Mouse (Mus musculus) liver, embryonic 14.5 days (tissue): ENCODE results near the gene Stk35. TPM values are rescaled to one million over a fixed set of nuclear protein-coding genes. Genes with fewer than 3 reads are reported as not detected.

Experiments
- ATAC-seq: fragments of 200-750 bp; cut with Nextera tagmentation; 2 replicates; pipeline ENCODE4 v1.8.0; 2017; ENCODE audit warnings: moderate number of reproducible peaks, mild to moderate bottlenecking, moderate library complexity; ENCODE audit not compliant: insufficient read depth
- DNase-seq, 3 experiments: peaks; one replicate each; pipeline ENCODE4 v3.0.0-alpha.2; 2012 to 2013; ENCODE audit warnings: low read depth in 3 of 3, low spot score in 3 of 3
- H3K27ac ChIP-seq: fragments of 300-500 bp; sonication (generic); 2 replicates; pipeline ENCODE4 v1.5.1; 2014; ENCODE audit warnings: moderate library complexity, mild to moderate bottlenecking, control low read depth, inconsistent platforms
- H3K27me3 ChIP-seq: fragments of 300-500 bp; sonication (generic); 2 replicates; pipeline ENCODE4 v1.6.1; 2014; ENCODE audit warnings: mild to moderate bottlenecking, low read length, moderate library complexity; ENCODE audit not compliant: control insufficient read depth, insufficient read depth
- H3K36me3 ChIP-seq: fragments of 300-500 bp; sonication (generic); replicated peaks from 2 replicates; pipeline ENCODE4 v1.6.1; 2014; ENCODE audit warnings: low read depth; ENCODE audit not compliant: control insufficient read depth, insufficient read depth
- H3K4me1 ChIP-seq, 2 experiments: fragments of 200-500 bp in 1 of 2; fragments of 300-500 bp in 1 of 2; sonication (generic) in 1 of 2; replicated peaks; 2 replicates each; pipeline ENCODE4 v1.6.1; 2012 to 2014; ENCODE audit warnings: antibody characterized with exemption in 1 of 2, inconsistent platforms in 1 of 2, low read length in 1 of 2; ENCODE audit not compliant: control insufficient read depth in 2 of 2, insufficient read depth in 2 of 2
- H3K4me2 ChIP-seq: fragments of 300-500 bp; sonication (generic); 2 replicates; pipeline ENCODE4 v1.6.1; 2014; ENCODE audit warnings: low read depth, mild to moderate bottlenecking, control low read depth, moderate library complexity
- H3K4me3 ChIP-seq, 2 experiments: fragments of 200-500 bp in 1 of 2; fragments of 300-500 bp in 1 of 2; sonication (generic) in 1 of 2; 2 replicates each; pipeline ENCODE4 v1.5.1; 2012 to 2014; ENCODE audit warnings: low read depth in 2 of 2, low read length in 2 of 2, mild to moderate bottlenecking in 2 of 2, control low read depth in 1 of 2, inconsistent platforms in 1 of 2, moderate library complexity in 1 of 2; ENCODE audit not compliant: insufficient read depth in 1 of 2
- H3K9ac ChIP-seq: fragments of 300-500 bp; sonication (generic); replicated peaks from 2 replicates; pipeline ENCODE4 v1.6.1; 2014; ENCODE audit warnings: mild to moderate bottlenecking, control low read depth, moderate library complexity
- H3K9me3 ChIP-seq: fragments of 300-500 bp; sonication (generic); 2 replicates; pipeline ENCODE4 v1.6.1; 2016; ENCODE audit warnings: low read length, mixed read lengths; ENCODE audit not compliant: control insufficient read depth
- CTCF ChIP-seq: IDR thresholded peaks from 2 replicates; pipeline ENCODE4 v1.5.1; 2016; ENCODE audit warnings: antibody characterized with exemption, low read depth, control low read depth
- EP300 ChIP-seq: IDR thresholded peaks from 2 replicates; pipeline ENCODE4 v1.6.1; 2016; ENCODE audit warnings: antibody characterized with exemption, low read depth
- WGBS: fragments of 180-500 bp; shearing (Covaris S2); extraction: QIAGEN DNeasy Blood & Tissue Kit; methylation state at CpG from one replicate; pipeline ENCODE4 v1.1.7; 2014; ENCODE audit not compliant: insufficient replicate concordance; 5-methylcytosine and 5-hydroxymethylcytosine counted together
- polyA plus RNA-seq, 2 experiments: library from polyadenylated mRNA; depleted of rRNA in 1 of 2; stranded (reverse) in 1 of 2; unstranded in 1 of 2; fragments of >200 nt; fragmentation: Nextera tagmentation in 1 of 2; extraction: Ambion mirVana in 1 of 2; gene quantifications; 2 replicates each; pipeline versions ENCODE4 v1.2.1 to v1.2.3; 2012 to 2014

Stk35 gene
- polyA plus RNA-seq, 2 experiments: 4.9 to 5.8 TPM

DNA sequence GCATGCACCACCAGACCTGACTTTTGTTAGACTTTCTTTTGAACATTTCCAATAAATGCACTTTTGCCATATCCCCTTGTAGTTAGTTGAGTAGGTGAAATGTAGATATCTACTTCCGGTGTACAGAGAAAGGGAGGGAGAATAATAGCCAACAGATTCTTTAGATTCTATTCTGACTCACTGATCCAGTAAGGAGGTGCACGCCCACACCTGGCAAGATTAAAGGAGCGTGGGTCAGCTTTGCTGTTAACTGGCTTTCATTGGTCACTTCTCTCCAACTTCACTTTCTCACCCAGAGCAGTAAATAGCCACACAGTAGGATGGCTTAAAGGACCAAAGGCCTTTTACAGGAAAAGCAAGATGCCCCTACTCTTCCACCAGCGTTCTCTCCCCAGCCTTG, 32.7 kb downstream of the Stk35 start:
- H3K4me2 ChIP-seq: no peak overlapping the region
- H3K27me3 ChIP-seq: no peaks in the 10 kb centered on the region
- TF ChIP-seq CTCF: no peak
- TF ChIP-seq EP300: no peak
- H3K4me1 ChIP-seq: no peaks in the 10 kb centered on the region
- no peaks in the 10 kb centered on the region for H3K9me3 ChIP-seq
- H3K4me3 ChIP-seq: no peak overlapping the region
- 68% methylated on average over 4 of the region's 4 CpGs for WGBS
- H3K27ac ChIP-seq: no peak overlapping the region
- no peaks in the 10 kb centered on the region; the same call in 1 of the 2 replicates for H3K36me3 ChIP-seq
- H3K9ac ChIP-seq: no peak overlapping the region
- DNase-seq: no peak
- no peak for ATAC-seq

DNA sequence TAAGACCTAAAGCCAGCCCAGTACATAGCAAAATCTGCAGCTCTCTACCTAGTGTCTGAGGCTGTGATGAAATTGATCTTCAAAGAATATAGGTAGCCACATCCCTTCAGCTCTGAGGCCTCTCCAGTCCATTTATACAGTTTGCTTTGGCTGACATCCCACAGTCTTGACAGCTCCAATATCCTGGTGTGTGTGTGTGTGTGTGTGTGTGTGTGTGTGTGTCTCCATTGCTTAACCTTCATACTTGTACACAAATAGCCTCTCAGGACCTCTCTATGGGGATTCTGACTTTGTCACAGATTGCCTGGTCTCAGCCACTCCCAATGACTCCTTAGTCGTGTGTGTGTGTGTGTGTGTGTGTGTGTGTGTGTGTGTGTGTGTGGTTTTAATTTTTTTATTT, 33.9 kb downstream of the Stk35 start:
- no peaks in the 10 kb centered on the region for H3K4me1 ChIP-seq
- WGBS: 25% methylated on average over 1 of the region's 1 CpGs
- H3K4me2 ChIP-seq: no peak overlapping the region
- DNase-seq (no peak), ATAC-seq (no peak)
- no peak overlapping the region for H3K9ac ChIP-seq
- TF ChIP-seq CTCF (no peak), EP300 (no peak)
- H3K9me3 ChIP-seq: no peaks in the 10 kb centered on the region
- no peaks in the 10 kb centered on the region for H3K27me3 ChIP-seq
- H3K27ac ChIP-seq: no peak overlapping the region
- no peak overlapping the region for H3K4me3 ChIP-seq
- no peaks in the 10 kb centered on the region for H3K36me3 ChIP-seq

DNA sequence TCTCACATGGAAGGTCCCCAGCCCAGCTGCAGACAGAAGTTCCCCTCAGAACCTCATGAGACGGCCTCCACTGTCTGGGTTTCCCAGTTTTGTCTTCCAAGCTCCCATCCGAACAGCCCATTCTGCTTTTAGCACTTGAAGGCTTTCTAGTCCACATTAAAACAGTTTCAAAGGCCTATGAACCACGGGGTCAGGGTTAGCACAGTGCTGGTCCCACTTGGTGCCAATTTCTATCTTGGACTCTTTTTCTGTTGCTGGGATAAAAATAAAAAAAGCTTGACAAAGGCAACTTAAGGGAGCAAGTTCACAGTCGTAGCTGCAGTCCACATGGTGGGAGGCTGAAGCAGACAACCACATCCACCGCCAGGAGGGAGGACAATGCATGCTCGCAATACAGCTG, 34.6 kb downstream of the Stk35 start:
- Histone ChIP-seq H3K4me2 (no peak overlapping the region), H3K4me1 (no peaks in the 10 kb centered on the region), H3K27me3 (no peaks in the 10 kb centered on the region), H3K36me3 (no peaks in the 10 kb centered on the region), H3K4me3 (no peak overlapping the region), H3K9me3 (no peaks in the 10 kb centered on the region), H3K9ac (no peak overlapping the region), H3K27ac (no peak overlapping the region)
- ATAC-seq: no peak
- TF ChIP-seq EP300 (no peak), CTCF (no peak)
- DNase-seq: no peak
- WGBS: 62% methylated on average over 6 of the region's 6 CpGs

DNA sequence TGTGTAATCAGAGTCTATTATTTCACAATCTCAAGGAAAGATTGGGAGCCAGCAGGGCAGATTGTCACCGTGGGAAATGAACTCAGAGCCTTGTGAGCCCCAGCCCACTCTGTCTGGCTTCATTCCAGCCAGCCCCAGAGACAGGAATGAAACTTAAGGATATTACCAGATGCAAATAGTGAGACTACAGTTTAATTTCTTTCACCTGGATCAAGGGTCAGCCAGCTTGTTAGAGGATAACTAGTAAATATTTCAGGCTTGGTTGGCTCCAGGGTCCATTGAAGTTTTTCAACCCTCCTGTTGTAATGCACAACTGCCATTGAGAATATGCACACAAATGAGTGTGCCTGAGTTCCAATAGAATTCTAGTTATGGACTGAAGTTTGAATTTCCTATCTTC, 36.6 kb downstream of the Stk35 start:
- DNase-seq (no peak), ATAC-seq (no peak)
- Histone ChIP-seq H3K4me2 (no peak overlapping the region), H3K36me3 (no peaks in the 10 kb centered on the region), H3K9me3 (no peaks in the 10 kb centered on the region), H3K4me1 (no peaks in the 10 kb centered on the region), H3K27ac (no peak overlapping the region), H3K9ac (no peak overlapping the region), H3K4me3 (no peak overlapping the region), H3K27me3 (no peaks in the 10 kb centered on the region)
- no peak for TF ChIP-seq CTCF
- no peak for TF ChIP-seq EP300
- WGBS: 33% methylated on average over 1 of the region's 1 CpGs

DNA sequence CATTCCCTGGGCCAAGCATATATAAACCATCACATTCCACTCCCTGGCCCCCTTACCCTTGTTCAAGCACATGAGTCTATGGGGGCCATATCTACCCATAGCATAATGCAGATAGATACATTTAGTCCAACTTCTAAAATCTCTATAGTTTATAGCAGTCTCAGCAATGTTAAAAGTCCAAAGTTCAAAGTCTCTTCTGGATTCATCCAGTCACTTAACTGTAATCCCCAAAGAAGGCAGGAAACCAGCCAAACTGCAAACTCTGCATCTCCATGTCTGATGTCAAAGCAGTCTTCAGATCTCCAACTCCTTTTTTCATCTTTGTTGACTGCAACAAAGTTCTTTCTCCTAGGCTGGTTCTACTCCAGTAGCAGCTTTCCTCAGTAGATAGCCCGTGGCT, 38.0 kb downstream of the Stk35 start:
- H3K27ac ChIP-seq: no peak overlapping the region
- H3K4me1 ChIP-seq: no peaks in the 10 kb centered on the region
- no peak overlapping the region for H3K4me3 ChIP-seq
- TF ChIP-seq EP300: no peak
- no peak for TF ChIP-seq CTCF
- no peaks in the 10 kb centered on the region for H3K9me3 ChIP-seq
- no peaks in the 10 kb centered on the region for H3K27me3 ChIP-seq
- no peak overlapping the region for H3K9ac ChIP-seq
- WGBS: 61% methylated on average over 1 of the region's 1 CpGs
- DNase-seq (no peak), ATAC-seq (no peak)
- no peak overlapping the region for H3K4me2 ChIP-seq
- H3K36me3 ChIP-seq: no peaks in the 10 kb centered on the region

DNA sequence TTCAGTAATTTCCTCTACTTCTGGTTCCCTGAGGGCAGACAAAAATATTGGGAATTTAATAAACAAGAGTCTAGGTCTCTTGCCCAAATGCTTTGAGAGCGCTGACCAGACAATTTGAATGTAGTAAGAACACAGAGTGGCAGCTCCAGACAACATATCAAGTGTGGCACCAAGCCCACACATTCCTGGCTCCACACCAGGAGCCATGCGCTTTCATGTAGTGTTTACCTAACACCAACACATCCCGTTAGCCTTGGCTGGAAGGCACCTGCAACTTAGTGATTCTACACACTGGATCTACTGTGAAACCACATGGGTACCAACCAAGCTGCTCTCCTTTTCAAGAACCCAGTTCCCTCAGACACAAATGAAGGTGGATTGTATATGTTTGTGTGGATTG, 45.5 kb downstream of the Stk35 start:
- Histone ChIP-seq H3K4me1 (no peaks in the 10 kb centered on the region), H3K27me3 (no peaks in the 10 kb centered on the region), H3K9me3 (no peaks in the 10 kb centered on the region), H3K27ac (no peak overlapping the region), H3K4me2 (no peak overlapping the region), H3K36me3 (no peaks in the 10 kb centered on the region), H3K4me3 (no peak overlapping the region), H3K9ac (no peak overlapping the region)
- ATAC-seq (no peak), DNase-seq (no peak)
- TF ChIP-seq EP300 (no peak), CTCF (no peak)
- 63% methylated on average over 3 of the region's 3 CpGs for WGBS
